Mouse (Mus musculus): ENCODE data around the gene Btbd2.

Gene Btbd2

GRCm38 (mm10) chr10:80646936-80647335 is 9.9 kb downstream of the Btbd2 start:
- DNase-seq (ENCODE audit: low read depth, low spot score) = no peak

- no peak for DNase-seq (ENCODE audit: low read depth, low spot score)
Measured at GRCm38 (mm10) chr10:80635345-80635744, 21.5 kb downstream of the Btbd2 start.

GRCm38 (mm10) chr10:80628925-80629324 is 27.9 kb downstream of the Btbd2 start:
- no peak for DNase-seq (ENCODE audit: low read depth, low spot score)

- DNase-seq (ENCODE audit: low read depth, low spot score) = peak; percentile 13
Measured at GRCm38 (mm10) chr10:80627685-80628084, 29.2 kb downstream of the Btbd2 start.

GRCm38 (mm10) chr10:80625764-80626163 is 31.1 kb downstream of the Btbd2 start:
- no peak for DNase-seq (ENCODE audit: low read depth, low spot score)

GRCm38 (mm10) chr10:80623457-80624191 is 33.2 kb downstream of the Btbd2 start:
- DNase-seq (ENCODE audit: low read depth, low spot score) = peak; percentile 67

GRCm38 (mm10) chr10:80622661-80623456 is 34.0 kb downstream of the Btbd2 start, which contains the start of gene Csnk1g2:
Csnk1g2 (plus strand) TSS chr10:80622838.
- DNase-seq (ENCODE audit: low read depth, low spot score) = no peak

- peak; percentile 100 for DNase-seq (ENCODE audit: low read depth, low spot score)
Measured at GRCm38 (mm10) chr10:80621940-80622660, 34.8 kb downstream of the Btbd2 start.

- DNase-seq (ENCODE audit: low read depth, low spot score) = no peak
Measured at GRCm38 (mm10) chr10:80621690-80621939, 35.3 kb downstream of the Btbd2 start.

GRCm38 (mm10) chr10:80620796-80621689 is 35.8 kb downstream of the Btbd2 start:
- no peak for DNase-seq (ENCODE audit: low read depth, low spot score)

GRCm38 (mm10) chr10:80620365-80620764 is 36.5 kb downstream of the Btbd2 start:
- DNase-seq (ENCODE audit: low read depth, low spot score) = no peak

- DNase-seq (ENCODE audit: low read depth, low spot score) = no peak
Measured at GRCm38 (mm10) chr10:80619465-80620244, 37.2 kb downstream of the Btbd2 start.

GRCm38 (mm10) chr10:80618181-80618580 is 38.7 kb downstream of the Btbd2 start:
- DNase-seq (ENCODE audit: low read depth, low spot score) = no peak

- DNase-seq (ENCODE audit: low read depth, low spot score) = no peak
Measured at GRCm38 (mm10) chr10:80614351-80614750, 42.5 kb downstream of the Btbd2 start.

GRCm38 (mm10) chr10:80613821-80614220 is 43.0 kb downstream of the Btbd2 start:
- no peak for DNase-seq (ENCODE audit: low read depth, low spot score)

GRCm38 (mm10) chr10:80611905-80612304 is 45.0 kb downstream of the Btbd2 start:
- no peak for DNase-seq (ENCODE audit: low read depth, low spot score)

- DNase-seq (ENCODE audit: low read depth, low spot score) = peak; percentile 57
Measured at GRCm38 (mm10) chr10:80611024-80611423, 45.8 kb downstream of the Btbd2 start.

GRCm38 (mm10) chr10:80610116-80610785 is 46.6 kb downstream of the Btbd2 start:
- DNase-seq (ENCODE audit: low read depth, low spot score) = no peak

- no peak for DNase-seq (ENCODE audit: low read depth, low spot score)
Measured at GRCm38 (mm10) chr10:80609269-80609924, 47.5 kb downstream of the Btbd2 start.

- no peak for DNase-seq (ENCODE audit: low read depth, low spot score)
Measured at GRCm38 (mm10) chr10:80608435-80608834, 48.4 kb downstream of the Btbd2 start.

All from 3T3-L1 (cell line).